Mouse (Mus musculus) urinary bladder, postnatal 4 days (tissue): ENCODE measurements around the gene Olfr1461.

Source experiments
- DNase-seq, 2 experiments: peaks; one replicate each; pipeline ENCODE4 v3.0.0; 2021 to 2022; ENCODE audit warnings: low spot score in 2 of 2

Olfr1461 gene

GRCm38 (mm10) chr19:13162700-13163099 is at the start of gene Olfr1461:
Gene Olfr1461 (plus strand): TSS chr19:13163000.
- DNase-seq, result no peak

- no peak for DNase-seq
Measured at GRCm38 (mm10) chr19:13149449-13149848, 13.4 kb upstream of the Olfr1461 start, which contains the start of gene Olfr1459. Gene Olfr1459 (minus strand): TSS chr19:13149549.

GRCm38 (mm10) chr19:13185434-13185833 is 22.6 kb downstream of the Olfr1461 start, which contains the start of gene Olfr1462:
Gene Olfr1462 (plus strand): TSS chr19:13185734.
- no peak for DNase-seq
